Mouse (Mus musculus): ENCODE results near the gene Qrfp.

GRCm38 (mm10) chr2:31813641-31814040 is 3.3 kb upstream of the Qrfp start:
- no peak for TF ChIP-seq POLR2A (IDR thresholded peaks at IDR 0.05; ENCODE audit: low read depth, low read length)
- TF ChIP-seq CTCF (conservative IDR thresholded peaks at IDR 0.05; ENCODE audit: insufficient read depth, insufficient read length, low read depth, low read length), result no peak
